Mouse (Mus musculus): ENCODE data around the gene Gsk3b.
"Not testable (repeated sequence)": the region's sequence is repeated elsewhere in the genome, so short reads cannot be mapped to it uniquely, and the experiment has no call there.

The Gsk3b gene

DNA sequence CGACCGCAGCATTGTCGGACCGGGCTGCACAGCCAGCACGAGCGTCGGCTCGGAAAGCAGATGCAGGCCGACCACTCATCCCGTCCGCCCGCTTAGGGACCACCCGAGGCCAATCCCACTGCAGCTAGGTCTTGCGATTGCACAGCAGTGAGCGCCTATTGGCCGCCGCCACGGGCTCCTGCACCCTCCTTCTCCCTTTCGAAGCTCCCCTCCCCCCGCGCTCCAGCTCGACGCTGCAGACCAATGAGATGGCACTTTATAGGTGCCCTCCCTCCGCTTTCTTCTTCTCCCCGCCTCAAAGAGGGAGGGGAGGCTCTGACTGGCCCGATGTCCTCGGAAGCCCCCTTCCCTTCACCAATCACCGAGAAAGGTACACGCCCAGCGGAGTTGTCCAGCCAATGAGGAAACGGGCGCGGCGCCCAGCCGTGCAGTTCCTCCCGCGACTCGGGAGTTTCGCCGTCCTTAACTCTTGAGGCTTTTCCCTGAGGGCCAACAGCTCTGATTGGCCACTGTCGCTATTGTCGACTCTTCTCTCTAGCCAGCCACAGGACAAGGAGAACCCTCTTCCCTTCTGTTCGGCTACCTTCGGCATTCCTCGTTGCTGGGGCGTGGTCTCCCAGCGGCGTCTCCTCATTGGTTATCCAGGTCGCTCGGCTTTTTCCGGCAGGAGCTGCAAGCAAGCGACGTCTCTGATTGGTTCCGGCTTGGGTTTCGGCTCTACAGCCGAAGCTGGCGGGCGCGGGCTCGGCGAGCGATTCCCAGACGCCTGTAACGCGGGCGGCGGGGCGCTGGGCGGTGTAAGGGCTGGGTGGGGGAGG is at the start of gene Gsk3b:
Gsk3b (plus strand) TSS at position 373 of the 818 bp plus-strand sequence.
- in situ Hi-C loops (cut with MseI, MboI), result no loop called here

- in situ Hi-C loops (cut with MseI, MboI), result no loop called here
Observed at GRCm38 (mm10) chr16:38042160-38042559, 46.6 kb upstream of the Gsk3b start.

- in situ Hi-C loops (cut with MseI, MboI), result no loop called here
Observed at GRCm38 (mm10) chr16:38044551-38044950, 44.2 kb upstream of the Gsk3b start.

GRCm38 (mm10) chr16:38047781-38048558 is 40.8 kb upstream of the Gsk3b start:
- in situ Hi-C loops (cut with MseI, MboI), result no loop called here

DNA sequence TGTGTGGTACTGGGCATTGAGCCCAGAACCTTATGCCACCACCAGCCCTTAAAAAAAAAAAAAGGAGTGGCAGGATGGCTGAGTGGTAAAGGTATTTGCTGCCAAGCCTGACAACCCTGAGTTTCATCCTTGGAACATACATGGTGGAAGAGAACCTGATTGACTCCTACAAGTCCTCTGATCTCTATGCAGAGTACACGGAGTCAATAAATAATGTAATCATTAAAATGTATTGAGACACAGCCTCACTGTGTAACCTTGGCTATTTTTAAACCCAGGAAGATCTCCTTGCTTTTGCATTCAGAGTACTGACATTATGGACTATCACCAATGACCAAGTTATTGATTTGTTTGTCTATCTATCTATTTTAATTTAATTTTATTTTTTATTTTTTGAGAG is 30.9 kb upstream of the Gsk3b start:
- in situ Hi-C loops (cut with MseI, MboI), result no loop called here

DNA sequence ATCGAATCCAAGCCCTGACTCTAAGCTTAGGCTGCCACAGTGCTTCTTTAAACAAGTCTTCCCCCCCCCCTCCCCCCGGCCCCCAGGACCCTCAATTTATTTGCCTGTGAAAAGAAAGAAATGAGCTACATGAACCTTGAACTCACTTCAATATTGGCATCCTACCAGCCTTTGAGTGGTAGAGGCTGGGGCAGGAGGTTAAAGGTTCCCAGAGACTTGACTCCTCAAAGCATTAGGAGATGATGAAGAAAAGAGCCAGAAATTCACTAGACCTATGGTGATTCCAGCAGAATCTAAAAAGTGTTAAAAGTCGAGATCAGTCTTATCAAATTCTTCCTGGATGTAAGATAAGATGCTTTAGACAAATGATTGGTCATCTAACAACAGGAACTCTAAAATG is 30.0 kb upstream of the Gsk3b start:
- in situ Hi-C loops (cut with MseI, MboI), result no loop called here

GRCm38 (mm10) chr16:38059631-38060030 is 29.2 kb upstream of the Gsk3b start:
- in situ Hi-C loops (cut with MseI, MboI), result no loop called here

DNA sequence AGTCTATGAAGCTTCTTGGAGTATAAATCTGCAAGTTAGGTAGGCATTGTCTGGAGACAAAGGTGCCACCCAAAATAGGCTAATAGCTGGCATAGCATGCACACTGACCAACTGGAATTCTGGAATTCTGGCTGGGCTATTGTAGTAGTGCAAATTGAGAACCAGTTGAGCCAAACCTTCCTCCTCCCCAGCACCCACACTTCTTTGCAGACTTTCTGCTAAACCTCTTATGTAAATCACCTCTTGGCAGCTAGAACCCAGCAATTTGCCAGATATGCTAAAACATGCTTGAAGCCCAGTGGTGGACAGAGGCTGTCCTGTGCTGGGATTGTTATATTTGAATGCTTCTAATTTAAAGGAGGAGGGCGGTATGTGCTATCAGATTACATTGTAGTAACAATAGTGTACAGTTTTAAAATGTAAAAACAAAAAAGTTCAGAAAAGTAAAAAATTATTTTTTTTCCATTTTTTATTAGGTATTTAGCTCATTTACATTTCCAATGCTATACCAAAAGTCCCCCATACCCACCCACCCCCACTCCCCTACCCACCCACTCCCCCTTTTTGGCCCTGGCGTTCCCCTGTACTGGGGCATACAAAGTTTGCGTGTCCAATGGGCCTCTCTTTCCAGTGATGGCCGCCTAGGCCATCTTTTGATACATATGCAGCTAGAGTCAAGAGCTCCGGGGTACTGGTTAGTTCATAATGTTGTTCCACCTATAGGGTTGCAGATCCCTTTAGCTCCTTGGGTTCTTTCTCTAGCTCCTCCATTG is 14.8 kb upstream of the Gsk3b start:
- in situ Hi-C loops (cut with MseI, MboI), result not testable (repeated sequence)

DNA sequence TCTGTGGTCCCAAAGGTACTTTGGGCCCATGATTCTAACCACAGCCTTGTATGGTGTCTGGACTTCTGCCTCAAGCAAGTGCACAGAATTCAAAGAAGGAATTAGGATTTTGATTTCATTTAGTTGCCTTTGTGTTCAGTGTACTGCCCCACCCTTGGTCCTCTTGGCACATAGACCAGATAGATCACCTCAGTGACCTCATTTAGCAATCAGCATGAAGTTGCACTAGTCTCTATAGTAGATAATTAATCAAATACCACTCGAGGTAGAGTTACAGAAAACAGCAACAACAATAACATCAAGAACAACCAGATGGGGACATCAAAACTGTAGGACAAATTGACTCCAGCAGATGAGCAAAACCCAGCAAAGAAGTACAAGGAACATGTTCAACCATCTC is 8.6 kb upstream of the Gsk3b start:
- in situ Hi-C loops (cut with MseI, MboI), result no loop called here

DNA sequence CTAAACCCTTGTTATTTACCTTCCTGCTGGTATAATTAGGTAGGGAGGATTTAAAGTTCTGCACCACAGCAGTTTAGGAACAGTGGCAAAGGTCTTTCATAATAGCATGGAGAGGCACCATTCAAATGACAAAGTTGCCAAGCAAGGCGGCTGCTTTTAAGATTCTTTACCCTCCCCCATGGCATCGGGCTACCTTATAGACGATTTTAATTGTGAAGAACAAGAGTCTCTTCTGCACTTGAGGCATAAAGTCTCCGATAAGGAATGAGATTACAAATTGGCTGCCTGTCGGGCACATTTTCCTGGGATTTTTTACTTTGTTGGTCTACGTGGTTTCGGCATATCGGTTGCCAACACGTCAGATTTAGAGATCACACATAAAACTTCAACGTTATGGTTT is 1.6 kb upstream of the Gsk3b start:
- in situ Hi-C loops (cut with MseI, MboI), result no loop called here

DNA sequence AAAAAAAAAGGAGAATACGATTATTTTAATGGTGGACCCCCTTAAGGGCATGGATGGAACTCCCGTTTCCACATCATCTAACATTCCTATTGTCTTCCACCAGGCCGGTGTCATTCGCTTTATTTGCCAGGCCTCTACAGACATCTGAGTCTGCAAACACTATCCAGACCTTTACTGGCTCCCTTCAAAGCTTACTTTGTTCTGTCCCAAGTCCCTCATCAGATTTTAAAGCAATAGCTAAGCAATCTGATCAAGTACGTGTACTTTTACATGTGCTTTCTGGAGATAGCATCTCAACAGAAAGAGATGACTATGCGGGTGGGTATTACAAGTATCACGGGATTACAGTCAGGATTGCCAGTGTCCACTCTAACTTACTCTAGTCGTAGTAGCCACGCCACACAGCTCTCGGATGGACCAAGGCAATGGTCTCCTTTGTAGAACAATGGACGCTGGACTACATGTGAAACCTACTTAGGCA is 1.1 kb upstream of the Gsk3b start:
- in situ Hi-C loops (cut with MseI, MboI), result no loop called here

GRCm38 (mm10) chr16:38088126-38088628 is 624 bp upstream of the Gsk3b start:
- in situ Hi-C loops (cut with MseI, MboI), result no loop called here

DNA sequence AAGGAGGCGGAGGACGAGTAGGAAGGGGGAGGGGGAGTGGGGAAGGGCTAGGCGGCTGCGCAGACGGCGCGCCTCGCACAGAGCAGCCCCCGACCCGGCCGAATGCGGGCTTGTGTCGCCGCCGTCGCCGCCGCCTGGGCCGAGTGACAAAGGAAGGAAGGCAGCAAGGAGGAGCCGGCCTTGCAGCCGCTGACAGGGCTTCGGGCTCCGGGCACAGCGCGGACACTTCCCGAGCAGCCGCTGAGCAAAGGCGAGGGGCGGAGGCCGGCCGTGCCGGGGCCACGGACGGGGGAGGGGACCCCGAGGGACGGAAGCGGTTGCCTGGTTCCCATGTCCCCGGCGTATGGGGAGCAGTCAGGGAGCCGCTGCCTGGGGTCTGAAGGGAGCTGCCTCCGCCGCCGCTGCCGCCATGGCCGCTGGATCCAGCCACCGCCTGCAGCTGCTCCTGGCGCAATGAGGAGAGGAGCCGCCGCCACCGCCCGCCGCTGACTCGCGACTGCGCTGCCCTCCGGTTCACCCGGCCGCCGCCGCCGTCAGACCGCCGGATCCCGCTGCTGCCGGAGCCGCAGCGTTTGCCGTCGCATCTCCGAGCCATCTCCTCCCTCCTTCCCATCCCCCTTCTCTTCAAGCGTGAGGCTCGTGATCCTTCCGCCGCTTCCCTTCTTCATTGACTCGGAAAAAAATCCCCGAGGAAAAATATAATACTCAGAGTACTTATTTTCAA is 808 bp downstream of the Gsk3b start:
- in situ Hi-C loops (cut with MseI, MboI), result no loop called here

- in situ Hi-C loops (cut with MseI, MboI), result no loop called here
Observed at GRCm38 (mm10) chr16:38090341-38091005, 1.7 kb downstream of the Gsk3b start.

DNA sequence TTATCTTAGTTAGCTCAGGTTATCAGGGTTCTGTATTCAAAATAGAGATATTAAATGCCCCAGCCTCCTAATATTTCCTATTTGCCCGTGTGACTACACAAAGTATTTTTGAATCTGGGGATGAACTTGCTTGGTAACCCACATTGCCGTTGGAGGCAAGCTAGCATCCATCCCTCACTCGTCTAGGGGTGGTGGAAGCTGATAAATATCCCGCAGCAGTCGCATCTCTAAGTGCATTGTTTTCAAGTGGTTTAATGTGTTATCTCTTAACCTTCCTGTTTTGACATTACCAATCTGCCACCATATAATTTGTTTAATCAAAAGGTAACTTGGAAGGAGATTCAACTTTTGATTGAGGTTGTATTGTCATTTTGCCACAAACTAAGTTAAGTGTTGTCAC is 2.2 kb downstream of the Gsk3b start:
- in situ Hi-C loops (cut with MseI, MboI), result no loop called here

DNA sequence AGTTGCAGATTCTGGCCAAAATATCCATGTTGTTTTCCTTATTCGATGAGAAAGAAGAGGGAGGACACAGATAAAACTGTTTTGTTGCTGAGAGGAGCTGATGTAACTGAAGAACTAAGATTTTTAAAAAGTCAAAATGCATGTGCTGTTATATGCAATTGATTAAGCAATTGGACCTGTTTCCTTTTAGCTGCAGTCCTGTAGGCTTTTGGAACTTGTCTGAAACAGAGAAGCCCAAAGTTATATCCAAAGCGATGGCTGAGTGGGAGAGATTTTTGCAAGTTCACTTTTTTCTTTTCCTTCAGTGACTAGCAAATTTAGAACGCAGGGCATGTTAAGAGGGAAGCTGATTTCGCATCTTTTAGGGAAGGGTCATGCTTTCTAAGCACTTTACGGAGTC is 2.9 kb downstream of the Gsk3b start:
- in situ Hi-C loops (cut with MseI, MboI), result no loop called here

DNA sequence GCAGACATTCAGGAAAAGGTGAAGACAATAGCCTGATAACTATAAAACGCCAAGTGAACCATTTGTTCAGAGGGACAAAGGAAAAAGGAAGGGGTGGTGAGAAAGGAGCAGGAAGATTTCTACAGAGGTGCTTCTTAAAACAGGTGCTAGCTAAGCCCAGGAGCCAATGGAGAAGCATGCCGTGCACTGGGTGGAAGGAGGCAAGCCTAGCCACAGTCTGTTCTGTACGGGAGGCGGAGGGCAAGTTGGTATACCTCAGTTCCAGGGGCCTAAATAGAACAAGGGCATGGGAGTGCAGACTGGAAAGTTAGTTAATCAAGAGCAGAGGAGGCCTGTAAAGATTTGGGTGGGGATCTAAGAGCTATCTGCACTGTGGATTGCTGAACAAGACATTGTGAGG is 3.8 kb downstream of the Gsk3b start:
- in situ Hi-C loops (cut with MseI, MboI), result no loop called here

GRCm38 (mm10) chr16:38095181-38095851 is 6.5 kb downstream of the Gsk3b start:
- in situ Hi-C loops (cut with MseI, MboI), result no loop called here

DNA sequence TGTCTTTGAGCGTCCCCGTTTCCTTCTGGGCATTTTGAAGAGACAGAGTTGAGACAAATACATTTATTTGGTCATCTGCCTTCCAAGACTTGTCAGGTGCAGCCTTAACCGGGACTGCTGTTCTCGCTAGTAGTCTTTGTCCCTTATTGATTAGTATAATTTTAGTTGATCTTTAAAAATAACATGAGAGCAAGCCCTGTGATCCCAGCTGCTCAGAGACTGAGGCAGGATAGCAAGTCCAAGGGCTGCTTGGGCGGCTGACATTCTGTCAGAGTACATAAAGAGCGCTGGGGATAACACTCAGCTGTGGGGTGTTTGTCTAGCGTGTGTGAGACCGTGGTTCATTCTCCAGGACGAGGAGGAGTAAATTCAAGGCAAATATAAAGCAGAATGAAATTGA is 8.7 kb downstream of the Gsk3b start:
- in situ Hi-C loops (cut with MseI, MboI), result no loop called here

DNA sequence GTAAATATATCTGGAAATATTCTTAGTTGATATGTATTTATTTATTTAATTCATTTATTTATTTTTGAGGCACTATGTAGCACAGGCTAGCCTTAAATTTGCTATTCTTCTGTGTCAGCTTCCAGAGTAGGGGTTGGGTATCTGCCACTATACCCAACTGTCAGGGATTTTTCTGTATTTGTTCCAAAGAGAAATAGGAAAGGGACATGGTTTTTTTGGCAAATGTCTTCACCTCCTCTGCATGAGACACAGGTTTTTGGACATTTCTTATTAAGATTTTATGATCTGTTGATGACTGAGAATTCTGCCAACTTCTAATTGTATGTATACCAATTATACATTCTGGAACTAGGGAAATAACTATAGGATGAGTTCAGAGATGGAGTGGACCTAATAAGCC is 10.5 kb downstream of the Gsk3b start:
- in situ Hi-C loops (cut with MseI, MboI), result no loop called here
